Mouse (Mus musculus): ENCODE measurements at regions not wholly inside any gene's neighbourhood (a gene's known extent, or its start where the extent isn't known, plus 50 kb on each side); places are given as distances from the start of the nearest gene placed in this dataset.

DNA sequence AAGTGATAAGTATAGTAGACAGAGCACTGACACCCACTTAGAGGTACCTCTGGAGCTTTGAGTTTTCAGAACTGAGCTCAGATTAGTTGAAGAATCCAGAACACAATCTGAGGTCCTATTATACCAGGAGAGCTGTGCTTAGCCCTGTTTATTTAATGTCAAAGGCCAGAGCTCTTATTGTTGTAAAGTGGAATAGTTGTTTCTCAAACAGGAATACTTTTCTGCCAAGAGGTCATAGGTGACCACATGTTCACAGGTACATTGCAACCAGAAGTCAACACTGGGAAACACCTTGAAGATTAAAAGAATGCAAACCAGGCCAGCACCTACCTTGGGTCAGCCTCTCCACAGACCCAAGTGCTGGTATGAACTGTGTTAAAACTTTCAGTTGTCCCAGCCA is 291.9 kb upstream of the 4930412O13Rik start:
- in situ Hi-C loops (cut with MseI, MboI): no loop called here

DNA sequence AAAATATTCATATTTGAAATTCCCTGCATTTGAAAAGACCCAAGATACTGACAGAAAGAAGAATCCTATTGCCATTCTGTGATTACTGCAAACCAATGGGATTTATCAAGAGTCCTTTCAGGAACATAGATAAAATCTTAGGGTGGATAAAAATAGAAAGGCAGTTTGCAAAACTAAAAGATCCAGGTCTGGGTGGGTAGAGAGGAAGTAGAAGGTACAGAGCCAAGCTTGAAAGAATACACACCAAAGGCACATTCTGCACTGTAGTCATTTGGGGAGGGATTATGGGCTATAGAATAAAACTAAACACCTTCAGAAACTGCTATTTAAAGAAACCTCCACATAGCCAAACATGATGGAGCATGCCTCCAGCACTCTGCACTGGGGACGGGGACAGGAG is 288.5 kb upstream of the 4930412O13Rik start:
- in situ Hi-C loops (cut with MseI, MboI): no loop called here

DNA sequence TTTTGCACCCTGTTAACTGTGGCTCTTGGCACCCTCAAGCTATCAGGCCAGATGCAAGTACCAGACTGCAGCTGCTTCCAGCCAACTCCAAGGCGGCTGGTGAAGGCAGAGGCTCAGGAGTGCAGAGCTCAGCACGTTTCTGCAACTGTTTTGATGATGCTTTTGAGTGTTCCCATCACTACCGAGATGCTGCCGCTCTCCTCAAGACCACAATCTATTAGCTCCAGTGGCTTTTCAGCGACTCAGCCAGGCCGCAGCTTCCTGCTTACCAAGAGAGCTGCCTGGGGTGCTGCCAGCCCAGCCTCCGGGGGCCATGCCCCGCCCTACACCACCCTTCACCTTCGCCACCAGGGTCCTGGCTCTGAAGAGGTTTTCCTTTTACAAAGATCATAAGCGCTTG is 287.1 kb upstream of the 4930412O13Rik start:
- in situ Hi-C loops (cut with MseI, MboI): no loop called here

DNA sequence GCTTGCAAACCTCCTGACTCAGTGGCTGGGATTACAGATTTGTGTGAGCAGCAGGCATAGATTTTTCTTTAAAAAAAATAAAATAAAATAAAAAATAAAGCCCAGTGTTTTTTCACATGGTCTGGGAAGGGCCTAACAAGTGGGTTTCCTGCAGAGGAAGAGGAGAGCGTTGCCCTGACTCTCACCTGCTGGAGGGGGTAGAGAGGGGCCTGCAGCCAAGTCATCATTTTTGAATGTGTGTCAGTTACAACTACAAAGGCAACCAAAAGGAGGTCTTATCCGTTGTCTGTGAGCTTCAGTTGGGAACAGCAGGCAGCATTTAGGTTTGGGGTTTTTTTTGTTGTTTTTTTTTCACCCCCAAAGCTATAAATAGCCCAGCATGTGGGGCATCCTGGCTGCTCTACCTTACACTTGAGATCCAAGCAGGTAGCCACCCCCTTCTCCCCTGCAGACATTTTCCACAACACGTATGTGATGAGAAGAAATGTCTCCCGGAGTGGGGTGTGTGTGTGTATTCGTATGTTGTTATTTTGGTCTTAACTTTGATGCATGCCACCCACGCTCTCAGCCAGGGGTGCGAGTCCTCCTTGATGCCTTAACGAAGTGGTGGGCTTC is 285.7 kb upstream of the 4930412O13Rik start:
- in situ Hi-C loops (cut with MseI, MboI): no loop called here

DNA sequence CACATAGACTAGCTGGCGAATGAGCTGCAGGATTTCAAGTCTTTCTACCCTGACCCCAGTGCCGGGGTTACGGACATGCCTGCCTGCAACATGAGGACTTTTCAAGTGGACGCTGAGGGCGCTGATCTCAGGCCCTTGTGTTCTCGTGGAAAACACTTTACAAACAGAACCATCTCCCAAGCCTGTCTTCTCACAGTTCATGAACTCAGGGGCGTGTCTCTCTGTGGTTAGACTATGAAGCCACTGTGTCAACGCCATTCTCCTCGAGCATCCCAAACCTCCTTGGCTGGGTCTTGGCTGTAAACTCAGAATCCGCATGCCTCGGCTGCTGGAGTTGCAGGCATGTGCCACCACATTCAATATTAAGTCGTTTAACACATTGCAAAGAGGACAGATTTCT is 284.9 kb upstream of the 4930412O13Rik start:
- in situ Hi-C loops (cut with MseI, MboI): no loop called here

DNA sequence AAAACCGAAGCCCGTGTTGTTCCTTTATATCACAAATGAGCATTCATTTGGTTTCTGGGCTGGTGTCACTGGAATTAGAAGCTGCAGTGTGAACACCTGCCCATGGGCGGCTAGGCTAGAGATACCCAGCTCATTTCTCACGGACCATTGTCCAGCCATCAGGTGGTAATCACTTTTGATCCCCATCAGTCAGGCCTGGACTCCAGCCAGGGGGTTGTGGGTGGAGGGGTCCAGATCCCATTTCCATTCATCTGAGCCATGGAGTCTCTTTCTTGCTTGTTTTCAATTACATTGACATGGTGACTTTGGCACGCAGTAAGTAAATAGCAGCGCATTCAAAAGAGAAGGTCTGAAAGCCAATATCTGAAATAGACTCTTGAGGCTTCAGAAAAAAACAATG is 276.1 kb upstream of the 4930412O13Rik start:
- in situ Hi-C loops (cut with MseI, MboI): no loop called here

DNA sequence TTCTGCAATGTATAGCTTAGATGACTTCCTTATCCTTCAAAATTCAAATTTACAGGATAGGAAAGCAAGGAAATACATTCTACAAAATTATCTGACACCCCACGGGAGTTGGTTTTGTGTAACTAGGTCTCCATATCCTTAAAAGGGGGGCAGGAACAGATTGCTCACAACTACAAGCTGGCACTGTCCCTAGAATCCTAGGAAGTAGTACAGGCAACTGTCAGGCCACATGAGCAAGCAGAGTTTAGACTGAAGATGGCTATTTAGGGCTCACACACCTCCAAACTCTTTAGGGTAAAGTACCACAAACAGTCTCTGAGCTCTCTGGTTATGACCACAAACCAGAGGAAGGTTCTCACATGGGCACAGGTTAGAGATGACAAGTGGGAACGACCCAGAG is 273.5 kb upstream of the 4930412O13Rik start:
- in situ Hi-C loops (cut with MseI, MboI): no loop called here

DNA sequence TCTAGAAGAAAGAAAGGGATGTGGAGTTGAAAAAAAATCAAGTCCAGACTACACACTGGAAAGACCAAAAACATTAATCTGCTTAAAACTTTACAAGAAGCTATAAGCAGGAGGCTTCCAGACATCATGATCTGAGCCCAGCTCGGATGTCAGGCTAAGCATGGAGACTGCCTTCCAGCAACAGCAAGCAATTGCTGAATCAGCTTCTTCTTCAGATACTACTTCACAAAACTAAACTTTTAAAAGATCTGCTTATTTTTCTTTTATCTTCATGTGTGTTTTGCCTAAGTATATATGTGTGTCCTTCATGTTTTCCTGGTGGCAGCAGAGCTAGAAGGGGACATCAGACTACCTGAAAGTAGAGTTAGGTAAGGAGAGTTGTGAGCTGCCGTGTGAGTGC is 266.6 kb upstream of the 4930412O13Rik start:
- in situ Hi-C loops (cut with MseI, MboI): no loop called here

DNA sequence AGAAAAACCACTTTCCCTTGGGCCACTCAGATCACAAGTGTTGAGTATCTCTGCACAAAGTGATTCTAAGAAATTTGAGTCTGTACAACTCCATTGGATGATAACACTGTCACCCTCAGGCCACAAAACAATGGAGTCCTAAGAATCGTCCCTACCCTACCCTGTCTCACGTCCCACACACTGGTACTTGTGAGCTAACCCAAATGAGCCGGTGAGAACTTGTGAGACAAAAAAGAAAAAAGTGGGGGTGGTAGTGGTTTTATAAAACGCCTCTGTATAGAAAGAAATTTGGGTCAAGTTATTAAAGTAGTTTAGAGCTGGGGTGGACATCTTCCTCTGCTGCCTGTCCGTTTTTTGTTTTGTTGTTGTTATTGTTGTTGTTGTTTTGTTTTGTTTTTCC is 264.8 kb upstream of the 4930412O13Rik start:
- in situ Hi-C loops (cut with MseI, MboI): no loop called here

DNA sequence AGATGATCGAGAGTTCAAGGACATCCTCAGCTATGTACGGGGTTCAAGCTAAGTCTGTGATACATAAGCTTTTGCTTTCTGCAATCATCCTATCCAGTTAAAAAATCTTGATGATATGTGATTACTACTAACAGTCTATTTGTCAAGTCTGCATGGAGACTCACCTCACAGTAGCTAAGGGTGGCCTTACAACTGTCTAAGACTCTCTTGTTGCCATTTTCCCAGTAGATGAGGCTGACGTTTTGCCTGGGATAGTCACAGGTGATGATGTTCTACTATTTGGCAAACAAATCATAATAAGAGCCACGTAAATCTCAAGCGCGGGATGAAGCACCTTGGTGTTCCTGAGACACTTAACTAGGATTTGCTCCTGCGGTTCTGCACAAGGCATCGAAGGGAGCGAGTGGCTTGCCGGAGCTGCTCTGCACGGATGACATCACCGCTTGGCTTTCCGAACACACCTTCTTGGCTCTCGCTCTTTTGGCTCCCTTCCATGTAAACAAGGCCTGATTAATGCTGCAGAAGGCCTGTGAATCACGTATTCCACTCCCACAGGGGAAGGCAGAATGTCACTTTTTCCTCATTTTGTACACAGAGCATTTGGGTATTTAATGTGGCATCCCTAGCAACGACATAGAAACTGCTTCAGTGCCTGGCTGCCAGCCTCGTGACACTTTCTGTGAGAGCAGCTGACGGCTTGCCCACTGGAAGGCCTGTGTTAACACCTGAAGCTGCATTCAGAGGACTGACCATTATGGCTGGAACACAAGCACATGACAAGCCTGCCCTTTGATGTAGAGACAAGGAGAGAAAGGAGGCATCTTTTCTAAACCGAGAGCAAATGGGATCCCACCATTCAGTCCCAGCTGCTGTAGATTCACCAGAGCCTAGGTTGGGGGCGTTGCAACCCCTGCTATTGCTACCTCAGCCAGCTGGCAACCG is 260.5 kb upstream of the 4930412O13Rik start:
- in situ Hi-C loops (cut with MseI, MboI): no loop called here

DNA sequence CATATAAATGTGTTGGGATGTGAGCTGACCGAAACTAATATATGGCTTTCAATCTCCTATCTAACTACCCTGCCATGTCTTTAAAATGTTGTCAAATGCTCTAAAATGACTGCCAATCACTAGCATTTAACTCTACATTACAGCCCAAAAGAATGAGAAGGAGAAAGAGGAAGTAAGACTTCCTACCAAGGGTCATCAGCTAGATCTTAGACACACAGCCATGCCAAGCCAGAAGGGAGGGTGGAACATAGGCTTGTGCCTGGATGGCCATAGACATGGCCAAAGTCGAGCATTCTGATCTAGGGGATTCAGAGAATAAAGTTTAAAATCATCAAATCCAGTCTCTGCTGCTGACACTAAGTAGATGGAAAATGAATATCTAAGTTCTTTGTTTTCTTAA is 257.4 kb upstream of the 4930412O13Rik start:
- in situ Hi-C loops (cut with MseI, MboI): no loop called here

DNA sequence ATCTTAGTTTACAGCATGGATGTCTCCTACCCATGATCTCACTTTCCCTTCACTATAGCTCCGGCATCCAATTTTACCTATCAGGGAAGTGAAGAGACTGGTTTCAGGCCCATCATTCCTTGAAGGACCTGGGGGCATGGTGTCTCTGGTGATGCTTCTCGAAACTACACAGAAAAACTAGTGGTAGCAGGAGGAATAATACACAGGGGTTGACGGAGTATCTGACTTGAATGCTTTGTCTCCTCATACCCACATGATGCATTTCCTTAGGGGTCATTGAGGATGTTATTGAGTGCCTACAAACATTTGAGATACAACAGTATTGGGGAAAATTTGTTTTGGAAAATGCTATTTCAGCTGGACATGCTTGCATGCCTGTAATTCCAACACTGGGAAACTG is 253.0 kb upstream of the 4930412O13Rik start:
- in situ Hi-C loops (cut with MseI, MboI): no loop called here

DNA sequence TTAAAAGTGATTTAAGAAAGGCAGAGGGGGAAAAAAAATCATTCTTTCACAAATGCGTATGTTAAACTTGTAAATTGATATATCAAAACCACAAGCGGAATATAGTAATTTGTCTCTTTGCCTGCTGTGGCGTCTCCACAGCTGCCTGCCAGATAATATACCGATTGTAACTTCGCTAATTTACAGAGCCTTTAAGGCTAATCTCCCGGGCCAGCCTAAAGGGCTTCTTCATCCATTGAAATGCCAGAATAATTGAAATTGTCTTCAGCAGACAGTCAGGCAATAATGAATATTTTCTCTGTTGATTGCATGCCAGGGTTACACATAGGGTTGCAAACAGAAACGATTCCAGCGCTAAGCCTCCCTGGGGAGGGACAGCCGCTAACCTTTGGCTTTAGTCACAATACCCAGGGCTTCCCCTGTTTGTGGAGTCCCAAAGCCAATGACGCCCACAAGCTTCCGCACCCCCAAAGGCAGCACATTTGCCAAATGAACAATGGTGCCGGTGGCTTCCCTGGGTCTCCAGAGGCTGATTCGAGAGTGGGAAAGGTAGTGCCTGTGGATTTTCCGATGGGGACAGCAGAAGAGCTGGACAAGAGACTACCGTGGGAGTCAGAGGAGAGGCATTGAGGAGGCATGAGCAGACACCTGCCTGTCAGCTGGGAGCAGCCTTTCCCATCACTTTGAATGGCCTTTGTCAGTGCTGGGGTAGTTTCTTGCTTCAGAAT is 248.2 kb upstream of the 4930412O13Rik start:
- in situ Hi-C loops (cut with MseI, MboI): no loop called here

DNA sequence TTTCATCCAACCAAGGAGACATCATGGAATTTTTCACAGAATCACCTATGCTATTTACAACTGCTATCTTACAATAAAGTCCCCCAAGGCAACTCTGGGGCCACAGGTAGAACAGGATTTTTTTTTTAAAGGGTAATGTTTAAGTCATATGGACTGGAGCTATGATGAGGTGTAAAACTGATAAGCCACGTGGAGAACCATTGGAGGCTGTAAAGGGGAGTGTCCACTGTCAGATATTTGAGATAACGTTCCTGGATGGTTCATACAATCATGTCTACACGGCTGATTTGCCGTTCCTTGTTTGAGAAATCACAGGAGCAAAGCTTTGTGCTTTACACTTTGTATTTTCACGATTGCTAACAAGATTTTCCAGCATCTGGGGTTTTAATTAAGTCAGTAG is 241.8 kb upstream of the 4930412O13Rik start:
- in situ Hi-C loops (cut with MseI, MboI): no loop called here

DNA sequence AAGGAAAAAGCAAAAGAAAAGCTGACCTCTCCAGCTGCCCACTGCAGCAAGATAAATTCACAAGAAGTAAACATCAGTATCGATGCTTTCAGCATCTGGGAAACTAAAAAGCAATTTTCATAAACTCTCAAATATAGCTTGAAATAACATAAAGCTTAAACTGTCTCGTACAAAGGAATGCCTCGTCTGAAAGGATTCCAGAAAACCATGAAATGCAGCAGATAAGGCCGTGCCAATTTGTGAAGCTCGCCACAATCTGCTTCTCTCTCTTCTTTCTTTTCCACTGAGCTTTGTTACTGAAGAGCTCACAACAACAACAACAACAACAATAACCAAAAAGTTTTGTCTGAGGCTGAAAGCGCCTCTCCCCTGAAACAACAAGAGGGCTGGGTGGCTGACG is 239.4 kb upstream of the 4930412O13Rik start:
- in situ Hi-C loops (cut with MseI, MboI): no loop called here

DNA sequence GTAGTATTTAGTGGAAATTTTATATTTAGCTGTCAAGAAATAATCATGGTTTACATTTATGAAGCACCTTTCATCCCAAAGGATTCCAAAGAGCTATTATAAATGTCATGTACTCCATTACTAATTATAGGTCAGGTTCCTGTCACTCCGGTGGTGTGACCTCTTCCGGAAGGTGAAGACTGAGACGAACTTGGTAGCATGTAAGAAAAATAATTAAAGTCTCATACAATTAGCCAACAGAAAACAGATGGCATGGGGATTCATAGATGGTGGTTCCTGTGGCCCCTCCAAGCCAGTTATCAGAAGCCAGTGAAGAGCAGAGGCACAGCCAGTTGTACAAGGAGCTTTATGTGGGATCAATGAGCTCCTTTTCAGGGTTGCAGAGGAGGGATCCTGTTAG is 238.6 kb upstream of the 4930412O13Rik start:
- in situ Hi-C loops (cut with MseI, MboI): no loop called here

DNA sequence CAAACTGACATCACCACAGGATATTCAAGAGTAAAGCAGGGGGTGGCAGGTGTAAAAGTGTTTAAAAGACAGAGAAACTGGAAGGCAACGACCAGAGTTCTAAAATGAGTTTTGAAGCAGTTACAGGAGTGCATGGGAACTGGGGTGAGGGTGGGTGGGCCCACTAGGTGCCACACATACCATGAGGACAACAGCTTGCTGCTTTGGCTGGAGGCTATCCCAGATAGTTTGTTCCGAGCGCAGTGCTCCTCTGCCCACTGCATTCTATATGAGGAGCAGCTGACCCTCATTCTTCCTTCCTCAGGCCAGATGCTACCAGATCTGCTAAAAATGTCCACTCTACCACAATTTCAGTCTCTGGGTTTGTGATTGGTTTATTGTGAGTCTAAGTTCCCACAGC is 234.6 kb upstream of the 4930412O13Rik start:
- in situ Hi-C loops (cut with MseI, MboI): no loop called here

DNA sequence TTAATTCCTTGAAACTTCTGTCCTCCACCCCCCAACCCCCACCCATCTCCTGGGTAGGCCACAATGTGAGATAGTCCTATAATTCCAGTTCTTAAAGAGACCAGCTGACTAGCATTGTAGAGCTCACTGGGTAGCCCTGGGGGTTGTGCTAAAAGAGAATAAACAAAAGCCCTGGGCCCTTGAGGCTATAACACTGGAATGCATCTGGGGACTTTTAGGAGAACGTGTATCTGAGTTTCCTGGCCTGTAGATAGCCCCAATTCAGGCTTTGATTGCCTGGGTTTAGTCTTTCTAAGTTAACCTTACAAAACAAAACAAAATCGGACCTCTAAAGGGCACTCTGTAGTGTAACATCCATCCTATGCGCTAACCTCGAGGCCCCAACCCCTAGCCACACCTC is 234.1 kb upstream of the 4930412O13Rik start:
- in situ Hi-C loops (cut with MseI, MboI): no loop called here

DNA sequence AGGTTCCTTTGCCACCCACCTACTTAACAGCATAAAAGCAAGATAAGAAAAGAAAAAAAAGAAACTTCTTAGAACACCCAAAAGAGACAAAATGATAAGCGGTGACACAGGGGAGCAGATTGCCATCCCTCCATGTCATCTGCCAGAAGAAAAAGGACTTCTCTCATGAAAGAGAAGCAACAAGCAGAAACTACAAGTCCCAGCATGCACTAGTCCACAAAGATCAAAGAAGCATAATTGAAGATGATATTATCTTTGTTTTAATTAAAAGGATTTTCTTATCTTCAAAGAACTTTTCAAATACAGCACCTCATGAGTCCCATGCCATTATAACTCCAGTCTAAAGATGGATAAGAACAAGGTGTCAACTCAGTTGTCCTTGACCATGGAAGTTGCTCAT is 231.0 kb upstream of the 4930412O13Rik start:
- in situ Hi-C loops (cut with MseI, MboI): no loop called here

DNA sequence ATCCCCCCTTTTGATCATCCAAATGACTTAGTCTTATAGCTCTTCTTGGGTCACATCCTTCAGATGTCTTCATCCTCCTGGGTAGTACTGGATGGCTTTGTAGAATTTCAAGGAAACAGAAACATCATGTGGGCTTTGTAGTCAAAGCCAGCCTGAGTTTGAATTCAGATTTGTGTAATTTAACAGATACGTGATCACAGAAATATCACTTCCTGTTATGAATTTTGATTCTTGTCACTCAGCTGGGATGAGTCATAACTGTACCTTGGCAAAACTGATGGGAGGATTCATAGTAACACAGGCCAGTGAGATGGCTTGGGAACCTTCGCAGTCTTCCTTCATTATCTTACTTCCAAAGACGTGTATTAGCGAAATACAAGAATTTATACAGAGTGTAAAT is 222.2 kb upstream of the 4930412O13Rik start:
- in situ Hi-C loops (cut with MseI, MboI): no loop called here

DNA sequence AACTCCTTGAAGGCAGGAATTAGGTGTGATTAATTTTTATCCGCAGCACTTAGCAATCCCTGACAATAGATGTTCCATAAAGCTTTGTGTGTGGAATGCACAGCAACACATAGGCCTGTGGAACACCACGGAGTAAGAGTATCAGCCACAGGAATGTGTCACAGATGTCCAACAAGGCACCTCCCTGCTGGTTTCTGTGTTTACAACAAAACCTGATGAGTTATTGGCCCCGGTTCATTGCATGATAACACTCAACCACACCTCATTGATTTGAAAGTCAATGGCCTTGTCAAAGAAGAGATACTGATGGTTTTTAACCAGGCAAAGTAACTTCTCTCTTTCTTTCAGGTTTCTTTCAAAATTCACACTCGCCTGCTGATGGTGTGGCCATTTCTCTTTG is 211.4 kb upstream of the 4930412O13Rik start:
- in situ Hi-C loops (cut with MseI, MboI): no loop called here

DNA sequence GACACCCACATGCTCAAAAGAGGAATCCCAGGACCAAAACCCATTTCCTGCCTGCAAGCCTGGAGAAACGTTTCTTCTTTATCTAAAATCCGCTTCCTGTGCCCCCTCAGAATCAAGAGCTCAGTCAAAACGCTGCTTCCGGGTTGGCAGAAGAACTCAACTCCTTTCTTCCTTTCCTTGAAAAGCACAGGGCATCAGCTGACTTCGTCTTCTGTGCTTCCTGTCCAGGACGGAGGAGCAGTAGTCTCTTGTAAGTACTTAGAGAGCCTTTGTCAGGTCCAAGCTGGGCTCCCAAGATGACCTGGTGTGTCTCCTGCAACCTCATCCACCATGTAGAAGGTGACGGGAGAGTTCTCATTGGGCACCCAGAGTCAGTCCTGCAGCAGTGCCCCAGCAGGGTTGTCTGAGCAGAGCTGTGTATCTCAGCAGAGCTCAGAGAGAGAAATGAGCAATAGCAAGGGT is 199.3 kb upstream of the 4930412O13Rik start:
- in situ Hi-C loops (cut with MseI, MboI): no loop called here

Measured in mouse trophoblast stem cell (cell line).